Mouse (Mus musculus): ENCODE results near the gene Zmynd12. TPM values are rescaled to one million over a fixed set of nuclear protein-coding genes. Genes with fewer than 3 reads are reported as not detected.

Zmynd12 gene
- total RNA-seq, 2 experiments from 2014 or later = 0.49 to 0.61 TPM

- no peak for DNase-seq (ENCODE audit: low spot score in 2 of 2)
These were observed 89.0 kb downstream of the Zmynd12 start for GRCm38 (mm10) chr4:119511591-119511990.

- no peak for DNase-seq (ENCODE audit: low spot score in 2 of 2)
These were observed 90.1 kb downstream of the Zmynd12 start for GRCm38 (mm10) chr4:119512731-119513141.

Other genes starting within 250 kb of the Zmynd12 start
- 1 to 10 TPM; 6.2 to 7.5 TPM for gene Zfp691, start 248.6 kb upstream of the Zmynd12 start, total RNA-seq (2021)
- gene Ermap, start 232.8 kb upstream of the Zmynd12 start, total RNA-seq (2021) = under 1 TPM; 0.40 TPM
- gene Svbp, start 227.5 kb upstream of the Zmynd12 start, total RNA-seq (2021) = 10 to 100 TPM; 16.2 to 18.8 TPM
- gene Tmem269, start 204.6 kb upstream of the Zmynd12 start, total RNA-seq (2021) = under 1 TPM; 0.30 to 0.49 TPM
- gene AU022252, start 190.1 kb upstream of the Zmynd12 start, total RNA-seq (2021) = 10 to 100 TPM; 25.2 to 29.5 TPM
- 1 to 10 TPM; 7.6 to 7.8 TPM for gene P3h1, start 189.9 kb upstream of the Zmynd12 start, total RNA-seq (2021)
- gene Cldn19, start 167.4 kb upstream of the Zmynd12 start, total RNA-seq (2021) = under 1 TPM in 1 of 2 experiments, not detected in 1; 0.44 TPM
- 100 to 1,000 TPM; 178 to 187 TPM for gene Ybx1, start 128.2 kb upstream of the Zmynd12 start, total RNA-seq (2021)
- 10 to 100 TPM; 16.2 to 17.4 TPM for gene Ppih, start 102.3 kb upstream of the Zmynd12 start, total RNA-seq (2021)
- 10 to 100 TPM; 18.3 to 18.5 TPM for gene Ccdc30, start 7.3 kb upstream of the Zmynd12 start, total RNA-seq (2021)
- gene Ppcs, start 394 bp upstream of the Zmynd12 start, total RNA-seq (2021) = 1 to 10 TPM; 5.5 to 6.1 TPM
- gene Rimkla, start 69.8 kb downstream of the Zmynd12 start, total RNA-seq (2021) = 1 to 10 TPM; 9.7 TPM
- gene Foxj3, start 114.2 kb downstream of the Zmynd12 start, total RNA-seq (2021) = 10 to 100 TPM; 66.9 to 81.2 TPM
- gene Frg2f1, start 116.7 kb downstream of the Zmynd12 start, total RNA-seq (2021) = 10 to 100 TPM; 20.5 to 20.7 TPM
- gene Guca2a, start 214.9 kb downstream of the Zmynd12 start, total RNA-seq (2021) = not detected
- gene Guca2b, start 236.1 kb downstream of the Zmynd12 start, total RNA-seq (2021) = not detected